ENCODE assay signal across 29 mouse cellular contexts in the genomic region with DNA sequence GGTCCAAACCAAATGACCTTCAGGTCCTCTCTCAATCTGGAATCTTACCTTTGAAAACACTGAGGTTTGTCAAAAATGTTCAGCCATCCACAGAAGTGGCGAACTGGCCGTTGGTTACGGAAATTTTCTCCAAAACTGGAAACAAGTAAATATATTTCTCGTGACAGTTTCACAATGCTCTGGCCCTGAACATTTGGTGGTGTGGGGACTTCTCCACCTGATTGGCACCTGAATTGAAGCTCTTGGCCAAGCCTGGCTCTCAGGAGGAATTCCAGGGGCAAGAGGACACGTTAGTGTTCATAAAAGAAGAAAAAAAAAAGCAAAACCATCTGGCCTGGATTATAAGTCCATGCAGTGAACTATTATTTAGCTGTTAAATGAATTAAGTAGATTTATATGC.
DNase-seq lines count a peak whose midpoint lies in the region; ATAC-seq and TF ChIP-seq lines count a peak whose summit lies in the region.
"Had no signal": no experiment of that assay in that cellular context is flagged by ENCODE, and none has a peak within 500 bp of the region (broad histone marks: within the 10 kb centered on the region; RNA-seq: fewer than 3 reads in every experiment).

No protein-coding gene starts in this region.

- no peak overlapping the region for H3K4me3 ChIP-seq in limb, embryonic 14.5 days (replicated peaks; ENCODE audit: low read length)
- no peak overlapping the region for H3K4me3 ChIP-seq in limb, embryonic 10.5 days
- H3K4me3 ChIP-seq in CH12.LX (replicated peaks in 1 of 3; ENCODE audit: low read depth in 2 of 3, low read length in 2 of 3, poor library complexity in 1 of 3), result no peak overlapping the region
- no peak overlapping the region for H3K4me3 ChIP-seq in brown adipose tissue, adult 24 weeks (ENCODE audit: insufficient read depth, low read depth, low read length)
- H3K4me3 ChIP-seq: embryonic facial prominence, embryonic 10.5 days; embryonic facial prominence, embryonic 13.5 days; erythroblast, embryonic 14.5 days; forebrain, embryonic 10.5 days; forebrain, embryonic 13.5 days; heart, adult 2 months; heart, embryonic 10.5 days; heart, embryonic 13.5 days had no signal

- dilution Hi-C loops in CH12.LX (cut with MboI; ENCODE audit: extremely low pct_ligation_motif_present, extremely low pct_unique_long_range_greater_than_20kb, low sequenced_read_pairs), result no loop called here

- no peak for TF ChIP-seq CTCF in CH12.LX (conservative IDR thresholded peaks at IDR 0.05 in 1 of 2, IDR thresholded peaks at IDR 0.05 in 1 of 2; ENCODE audit: low read depth in 2 of 2, low read length in 2 of 2)

- in situ Hi-C loops in CH12.LX (cut with MboI; ENCODE audit: low pct_ligation_motif_present, low pct_unique_long_range_greater_than_20kb, low sequenced_read_pairs), result no loop called here

- TF ChIP-seq RAD21 in CH12.LX (IDR thresholded peaks at IDR 0.05; ENCODE audit: low read depth, low read length), result no peak

- no peak overlapping the region for H3K4me2 ChIP-seq in limb, embryonic 14.5 days (replicated peaks; ENCODE audit: low read depth, low read length, severe bottlenecking)
- no peak overlapping the region for H3K4me2 ChIP-seq in CH12.LX (ENCODE audit: insufficient read depth, low read depth, poor library complexity, severe bottlenecking)
- H3K4me2 ChIP-seq: embryonic facial prominence, embryonic 13.5 days; forebrain, embryonic 13.5 days; heart, embryonic 13.5 days; hindbrain, embryonic 14.5 days had no signal

- DNase-seq in adrenal gland, postnatal 10 days, result peak; percentile 54
- no peak for DNase-seq in adrenal gland, postnatal 25 days
- no peak for DNase-seq in limb, embryonic 14.5 days (ENCODE audit: low spot score)
- no peak for DNase-seq in limb, embryonic 10.5 days (ENCODE audit: low spot score)
- DNase-seq in CH12.LX (ENCODE audit: extremely low read depth), result no peak
- no peak for DNase-seq in left cerebral cortex, postnatal 10 days (ENCODE audit: extremely low spot score in 1 of 2, low spot score in 2 of 2)
- DNase-seq: B cell, adult 2 months; cerebellum, adult 11 months; cerebellum, adult 9-11 months; embryo, embryonic 11 days; gastrocnemius, postnatal 10 days; gastrocnemius, postnatal 36 days; heart, adult 2 months; heart, postnatal 14 days; heart, postnatal 4 days had no signal

- no peaks in the 10 kb centered on the region for H3K27me3 ChIP-seq in limb, embryonic 14.5 days (ENCODE audit: control insufficient read depth, insufficient read depth, low read length)
- H3K27me3 ChIP-seq in limb, embryonic 10.5 days (ENCODE audit: low read depth, poor library complexity, severe bottlenecking), result no peaks in the 10 kb centered on the region
- no peaks in the 10 kb centered on the region for H3K27me3 ChIP-seq in CH12.LX (replicated peaks)
- H3K27me3 ChIP-seq: embryonic facial prominence, embryonic 13.5 days; forebrain, embryonic 13.5 days; heart, embryonic 13.5 days had no signal

- no peak for TF ChIP-seq POLR2A in limb, embryonic 14.5 days (IDR thresholded peaks at IDR 0.05; ENCODE audit: borderline replicate concordance, extremely low read depth, insufficient read depth, insufficient read length)
- peak; percentile 38; the same call in 1 of the 2 replicates for TF ChIP-seq POLR2A in CH12.LX (IDR thresholded peaks at IDR 0.05; ENCODE audit: low read depth, low read length)

- H3K27ac ChIP-seq in limb, embryonic 14.5 days (replicated peaks; ENCODE audit: low read depth, low read length), result 0 out of 2 replicates have a peak overlapping the region, but pooled peaks have one; percentile 8
- H3K27ac ChIP-seq in limb, embryonic 10.5 days, result no peak overlapping the region
- H3K27ac ChIP-seq in CH12.LX (ENCODE audit: insufficient read depth, low read depth), result no peak overlapping the region
- peak overlapping the region; percentile 55; the same call in 1 of the 2 replicates for H3K27ac ChIP-seq in brown adipose tissue, adult 24 weeks (replicated peaks; ENCODE audit: low read depth, low read length)
- H3K27ac ChIP-seq: embryonic facial prominence, embryonic 10.5 days; embryonic facial prominence, embryonic 13.5 days; forebrain, embryonic 10.5 days; forebrain, embryonic 13.5 days; heart, adult 2 months; heart, embryonic 10.5 days; heart, embryonic 13.5 days; hindbrain, embryonic 14.5 days; hindbrain, postnatal 0 days had no signal

- no peaks in the 10 kb centered on the region for H3K36me3 ChIP-seq in limb, embryonic 14.5 days (ENCODE audit: control insufficient read depth, insufficient read depth, low read length)
- no peaks in the 10 kb centered on the region for H3K36me3 ChIP-seq in limb, embryonic 10.5 days
- peaks cover 60 to 87% of the 10 kb centered on the region in 2 experiments for H3K36me3 ChIP-seq in CH12.LX (replicated peaks in 1 of 2; ENCODE audit: control insufficient read depth in 1 of 2, insufficient read depth in 1 of 2, low read length in 1 of 2)
- H3K36me3 ChIP-seq: embryonic facial prominence, embryonic 10.5 days; embryonic facial prominence, embryonic 13.5 days; forebrain, embryonic 10.5 days; heart, embryonic 10.5 days; heart, embryonic 13.5 days had no signal

- H3K9me3 ChIP-seq in limb, embryonic 14.5 days (ENCODE audit: control insufficient read depth, low read length), result no peaks in the 10 kb centered on the region
- no peaks in the 10 kb centered on the region for H3K9me3 ChIP-seq in limb, embryonic 10.5 days (replicated peaks)
- H3K9me3 ChIP-seq in CH12.LX (replicated peaks; ENCODE audit: low read length), result no peaks in the 10 kb centered on the region
- H3K9me3 ChIP-seq: embryonic facial prominence, embryonic 10.5 days; embryonic facial prominence, embryonic 13.5 days; forebrain, embryonic 10.5 days; forebrain, embryonic 13.5 days; heart, embryonic 10.5 days; heart, embryonic 13.5 days had no signal

- no peak for TF ChIP-seq EP300 in CH12.LX (IDR thresholded peaks at IDR 0.05; ENCODE audit: low read length)

- intact Hi-C loops in left cerebral cortex, postnatal 10 days (cut with DNase I), result no loop called here

- 55% methylated on average over 5 of the region's 5 CpGs for WGBS in limb, embryonic 14.5 days
- WGBS in limb, embryonic 10.5 days, result 83% methylated on average over 5 of the region's 5 CpGs

- no peak overlapping the region for H3K9ac ChIP-seq in limb, embryonic 14.5 days (ENCODE audit: low read depth, low read length, severe bottlenecking)
- H3K9ac ChIP-seq in CH12.LX (ENCODE audit: insufficient read depth, low read depth), result no peak overlapping the region
- H3K9ac ChIP-seq: embryonic facial prominence, embryonic 13.5 days; forebrain, embryonic 13.5 days; heart, embryonic 13.5 days; hindbrain, embryonic 14.5 days had no signal

- peaks cover 3% of the 10 kb centered on the region; the same call in 1 of the 2 replicates for H3K4me1 ChIP-seq in limb, embryonic 14.5 days (ENCODE audit: control insufficient read depth, insufficient read depth, low read length)
- 0 out of 2 replicates have a peak, but pooled peaks cover 3% of the 10 kb centered on the region for H3K4me1 ChIP-seq in limb, embryonic 10.5 days
- H3K4me1 ChIP-seq in CH12.LX (ENCODE audit: control insufficient read depth in 1 of 2, insufficient read depth in 2 of 2), result peaks cover 2 to 57% of the 10 kb centered on the region in 2 experiments; a peak in 3 of 4 replicates
- peaks cover 1% of the 10 kb centered on the region; the same call in 1 of the 2 replicates for H3K4me1 ChIP-seq in brown adipose tissue, adult 24 weeks (ENCODE audit: control insufficient read depth, insufficient read depth, insufficient read length, low read length)
- H3K4me1 ChIP-seq: embryonic facial prominence, embryonic 10.5 days; embryonic facial prominence, embryonic 13.5 days; forebrain, embryonic 10.5 days; forebrain, embryonic 13.5 days; heart, embryonic 10.5 days; heart, embryonic 13.5 days had no signal

- no peak for ATAC-seq in limb, embryonic 14.5 days (ENCODE audit: low FRiP score, low read depth)
- ATAC-seq: activated CD4-positive, CD25-positive, alpha-beta regulatory T cell, adult 4 months; forebrain, embryonic 13.5 days; forebrain, embryonic 16.5 days; hindbrain, postnatal 0 days; inflammation-experienced regulatory T-cells, adult 6 months; intestine, embryonic 16.5 days had no signal

- H3K79me2 ChIP-seq in CH12.LX (replicated peaks; ENCODE audit: control insufficient read depth, extremely low read depth, insufficient read depth, poor library complexity, severe bottlenecking), result peaks cover 83% of the 10 kb centered on the region

TF ChIP-seq in CH12.LX, 34 proteins besides CTCF, POLR2A, EP300 and RAD21:
- TF ChIP-seq ZC3H11A (IDR thresholded peaks at IDR 0.05; ENCODE audit: low read depth, low read length), result no peak
- no peak; the same call in 1 of the 2 replicates for TF ChIP-seq POLR2AphosphoS2 (IDR thresholded peaks at IDR 0.05; ENCODE audit: low read depth, low read length)
- no peak for TF ChIP-seq BHLHE40 (IDR thresholded peaks at IDR 0.05; ENCODE audit: low read depth, low read length)
- TF ChIP-seq JUND (conservative IDR thresholded peaks at IDR 0.05; ENCODE audit: low read depth, low read length), result no peak

Comparison
In these comparisons a context has a peak if more than half of its experiments do, and no peak if none do; other contexts are left out.
1. H3K27ac ChIP-seq: peak in limb, embryonic 14.5 days (single experiment) and brown adipose tissue, adult 24 weeks (single experiment); none in limb, embryonic 10.5 days (single experiment) and CH12.LX (single experiment).